Mouse (Mus musculus) C2C12 (cell line): Measurements from ENCODE around the gene Rtn2. TPM values are rescaled to one million over a fixed set of nuclear protein-coding genes. Genes with fewer than 3 reads are reported as not detected.

Experiments used
- H3K27me3 ChIP-seq: one replicate; pipeline ENCODE4 v1.6.1; 2011; ENCODE audit not compliant: control insufficient read depth, insufficient read depth, insufficient read length
- H3K36me3 ChIP-seq: one replicate; pipeline ENCODE4 v1.6.1; 2011; ENCODE audit not compliant: control insufficient read depth, insufficient read depth
- H3K4me3 ChIP-seq: one replicate; pipeline ENCODE4 v1.5.1; 2011; ENCODE audit warnings: mild to moderate bottlenecking, control low read depth; ENCODE audit not compliant: poor library complexity, insufficient read depth, severe bottlenecking
- H3K79me2 ChIP-seq: one replicate; pipeline ENCODE4 v1.6.1; 2011; ENCODE audit not compliant: control insufficient read depth, insufficient read depth
- H3K79me3 ChIP-seq: one replicate; pipeline ENCODE4 v1.6.1; 2011; ENCODE audit warnings: low read depth, control low read depth
- H3ac ChIP-seq: one replicate; pipeline ENCODE3; 2011; ENCODE audit warnings: low read depth; ENCODE audit not compliant: control insufficient read depth, insufficient read length
- CEBPB ChIP-seq: IDR thresholded peaks from one replicate; pipeline ENCODE4 v1.6.1; 2011; ENCODE audit warnings: low read depth, mild to moderate bottlenecking, control low read depth, moderate library complexity
- CTCF ChIP-seq: IDR thresholded peaks from one replicate; pipeline ENCODE4 v1.5.1; 2011; ENCODE audit not compliant: control insufficient read depth, insufficient read depth, insufficient read length
- FOSL1 ChIP-seq: IDR thresholded peaks from one replicate; pipeline ENCODE4 v1.8.0; 2011; ENCODE audit warnings: mild to moderate bottlenecking, low read length; ENCODE audit not compliant: poor library complexity, insufficient read depth, severe bottlenecking
- MAX ChIP-seq: IDR thresholded peaks from one replicate; pipeline ENCODE4 v1.6.1; 2011; ENCODE audit warnings: mild to moderate bottlenecking, control low read depth
- MYOD1 ChIP-seq: IDR thresholded peaks from one replicate; pipeline ENCODE4 v1.6.1; 2011; ENCODE audit warnings: low read depth; ENCODE audit not compliant: control insufficient read depth, insufficient read length
- MYOG ChIP-seq: IDR thresholded peaks from one replicate; pipeline ENCODE4 v1.6.1; 2011; ENCODE audit not compliant: control insufficient read depth, insufficient read length; ENCODE audit errors: extremely low read depth
- USF1 ChIP-seq: IDR thresholded peaks from one replicate; pipeline ENCODE4 v1.6.1; 2011; ENCODE audit warnings: low read depth, mild to moderate bottlenecking, control low read depth, moderate library complexity
- polyA plus RNA-seq: library from polyadenylated mRNA; unstranded; fragments of >200 nt; fragmentation: generic; extraction: Trizol; gene quantifications from one replicate; pipeline ENCODE4 v1.2.1, GENCODE M21; 2012; ENCODE audit warnings: missing spikeins

Rtn2 gene
- polyA plus RNA-seq, 1 experiment = 107 TPM

- TF ChIP-seq MYOG = no peak
- TF ChIP-seq CTCF = no peak
- TF ChIP-seq MYOD1 = no peak
- TF ChIP-seq CEBPB = no peak
- no peak for TF ChIP-seq FOSL1
- TF ChIP-seq MAX = no peak
- TF ChIP-seq USF1 = no peak
- H3K27me3 ChIP-seq = no peaks in the 10 kb centered on the region
- H3K79me3 ChIP-seq = peaks cover 42% of the 10 kb centered on the region
These were observed 13.3 kb upstream of the Rtn2 start for GRCm38 (mm10) chr7:19268993-19269681.

GRCm38 (mm10) chr7:19269721-19270441 is 12.5 kb upstream of the Rtn2 start:
- Histone ChIP-seq H3K79me2 (peaks cover 66% of the 10 kb centered on the region), H3K4me3 (peak overlapping the region; percentile 74), H3ac (peak overlapping the region; percentile 78), H3K79me3 (peaks cover 42% of the 10 kb centered on the region), H3K36me3 (peaks cover 13% of the 10 kb centered on the region), H3K27me3 (no peaks in the 10 kb centered on the region)
- no peak for TF ChIP-seq FOSL1
- TF ChIP-seq CTCF = no peak
- no peak for TF ChIP-seq CEBPB
- no peak for TF ChIP-seq MYOG
- TF ChIP-seq MAX = no peak
- no peak for TF ChIP-seq USF1
- no peak for TF ChIP-seq MYOD1

More at GRCm38 (mm10) chr7:19268993-19269681, 13.3 kb upstream of the Rtn2 start:
- H3K36me3 ChIP-seq = peaks cover 20% of the 10 kb centered on the region
- H3K79me2 ChIP-seq = peaks cover 74% of the 10 kb centered on the region
- peak overlapping the region; percentile 74 for H3K4me3 ChIP-seq
- peak overlapping the region; percentile 70 for H3ac ChIP-seq

- TF ChIP-seq CTCF (no peak), MYOD1 (peak; percentile 61), MYOG (no peak)
- Histone ChIP-seq H3K79me2 (peaks cover 60% of the 10 kb centered on the region), H3K4me3 (peak overlapping the region; percentile 74), H3ac (peak overlapping the region; percentile 89), H3K36me3 (peaks cover 10% of the 10 kb centered on the region), H3K79me3 (peaks cover 40% of the 10 kb centered on the region), H3K27me3 (no peaks in the 10 kb centered on the region)
These were observed 11.8 kb upstream of the Rtn2 start for GRCm38 (mm10) chr7:19270509-19271237.

GRCm38 (mm10) chr7:19271238-19272172 is 10.9 kb upstream of the Rtn2 start, which contains the start of gene Vasp:
Vasp (minus strand) TSS chr7:19271817.
- peaks cover 51% of the 10 kb centered on the region for H3K79me2 ChIP-seq
- H3K4me3 ChIP-seq = peak within 1 kb of the TSS; percentile 74
- peaks cover 36% of the 10 kb centered on the region for H3K79me3 ChIP-seq
- no peak for TF ChIP-seq USF1
- no peak for TF ChIP-seq CTCF
- no peak for TF ChIP-seq FOSL1
- no peak for TF ChIP-seq MYOG
- TF ChIP-seq MYOD1 = no peak
- no peak for TF ChIP-seq MAX
- no peak for TF ChIP-seq CEBPB
- H3K27me3 ChIP-seq = no peaks in the 10 kb centered on the region
- H3K36me3 ChIP-seq = peaks cover 10% of the 10 kb centered on the region
- H3ac ChIP-seq = peak within 1 kb of the TSS; percentile 89
